Mouse (Mus musculus) regulatory T cell (primary cell): ENCODE data around the gene Scaf4.

ENCODE experiments used
- in situ Hi-C: fragments of 300-600 bp; cut with MboI, MseI; formaldehyde crosslinking; loops from one replicate; pipeline ENCODE4 v1.15.1; 2025; ENCODE audit warnings: high pct_unique_total_duplicates

Scaf4 gene

DNA sequence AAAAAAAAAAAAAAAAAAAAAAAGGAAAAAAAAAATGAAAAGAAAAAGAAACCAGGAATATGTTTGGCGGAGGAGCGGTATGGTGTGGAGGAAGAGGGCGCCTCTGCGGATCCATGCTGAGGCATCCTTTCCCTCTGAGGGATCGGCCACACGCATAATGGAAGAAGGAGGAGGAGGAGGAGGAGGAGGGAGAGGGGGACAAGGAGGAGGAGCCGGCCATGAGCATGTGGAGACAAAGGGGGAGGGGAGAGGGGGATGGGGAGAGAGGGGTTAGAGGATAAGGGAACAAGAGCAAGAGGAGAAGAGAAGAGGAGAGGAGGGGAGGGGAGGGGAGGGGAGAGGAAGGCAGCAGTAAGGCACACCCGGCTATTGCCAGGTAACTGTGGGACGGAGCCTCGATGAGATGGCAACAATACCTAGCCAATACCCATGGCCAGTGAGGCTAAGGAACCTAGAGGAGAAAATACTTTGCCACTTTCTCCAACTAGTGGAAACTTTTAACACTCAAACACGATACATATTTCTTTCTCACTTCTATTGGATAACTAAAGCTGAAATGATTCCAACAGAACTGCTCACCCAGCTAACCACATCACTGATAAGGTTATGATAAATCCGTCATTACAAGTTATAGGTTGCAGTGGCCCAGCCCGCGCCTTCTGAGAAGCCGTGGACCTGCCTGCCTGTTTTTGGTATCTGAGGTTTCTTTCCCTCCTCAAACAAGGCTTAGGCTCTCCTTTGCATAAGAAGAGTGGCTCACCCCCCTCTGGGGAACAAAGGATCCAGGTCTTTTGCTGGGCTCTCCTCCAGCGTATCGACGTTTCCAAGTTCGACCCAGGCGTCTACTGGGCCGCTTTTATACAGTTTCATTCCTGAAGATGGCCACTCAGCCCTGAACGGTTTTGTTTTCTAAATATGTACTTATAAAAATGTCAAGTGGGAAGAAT is 13.4 kb upstream of the Scaf4 start:
- in situ Hi-C loops = no loop called here

- in situ Hi-C loops = no loop called here
Measured at GRCm38 (mm10) chr16:90291675-90292074, 7.4 kb upstream of the Scaf4 start.

- in situ Hi-C loops = no loop called here
Measured at GRCm38 (mm10) chr16:90290962-90291361, 6.7 kb upstream of the Scaf4 start.

- in situ Hi-C loops = loop anchor here (5.0 kb wide), 1 partner anchor 647 kb away; no protein-coding TSS in a partner anchor
Measured at GRCm38 (mm10) chr16:90284916-90285315, 613 bp upstream of the Scaf4 start.

DNA sequence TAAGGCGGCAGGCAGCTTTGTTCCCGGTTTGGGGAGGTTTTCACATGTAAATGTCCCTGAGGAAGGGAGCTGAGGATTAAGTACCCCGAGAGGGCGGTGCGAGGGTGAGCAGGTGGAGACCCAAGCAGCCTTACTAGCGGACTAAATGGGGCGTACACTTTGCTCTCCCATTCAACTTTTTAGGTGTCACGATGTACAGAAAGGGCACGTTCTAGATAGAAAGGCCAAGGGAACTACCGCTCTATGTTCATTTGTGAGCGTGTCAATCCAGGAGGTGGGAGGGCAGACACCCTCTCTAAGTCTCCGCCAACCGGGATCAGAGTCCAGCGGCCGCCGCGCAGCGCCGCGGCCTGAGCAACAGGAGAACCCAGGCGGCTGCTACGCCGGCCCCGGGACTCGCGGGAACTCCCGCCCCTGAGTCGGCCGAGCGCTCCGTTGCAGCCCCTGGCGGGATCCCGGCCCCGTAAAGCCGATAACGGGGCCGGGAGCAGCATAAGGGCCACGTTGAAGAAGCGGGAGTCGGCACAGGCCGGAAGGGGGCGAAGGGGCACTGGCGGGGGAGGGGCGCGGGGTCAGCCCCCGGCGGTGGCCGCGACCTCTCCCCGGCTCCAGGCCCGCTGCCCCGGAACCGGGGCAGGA is 918 bp downstream of the Scaf4 start:
- in situ Hi-C loops = no loop called here

GRCm38 (mm10) chr16:90282620-90283265 is 1.6 kb downstream of the Scaf4 start:
- in situ Hi-C loops = no loop called here

DNA sequence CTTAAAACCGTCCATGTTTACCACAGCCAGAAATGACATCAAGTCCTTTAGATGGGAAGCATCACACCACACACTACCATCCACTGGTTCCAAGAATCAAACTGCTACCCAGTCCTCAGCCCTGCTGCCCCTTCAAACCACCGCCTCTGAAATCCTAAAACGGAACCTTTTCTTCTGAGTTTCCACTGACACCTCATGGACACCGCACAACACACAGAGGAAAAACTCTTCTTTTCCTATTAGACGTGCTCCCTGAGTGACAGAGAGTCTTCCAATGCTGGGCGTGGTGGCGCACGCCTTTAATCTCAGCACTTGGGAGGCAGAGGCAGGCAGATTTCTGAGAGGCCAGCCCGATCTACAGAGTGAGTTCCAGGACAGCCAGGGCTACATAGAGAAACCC is 2.9 kb downstream of the Scaf4 start:
- in situ Hi-C loops = no loop called here

DNA sequence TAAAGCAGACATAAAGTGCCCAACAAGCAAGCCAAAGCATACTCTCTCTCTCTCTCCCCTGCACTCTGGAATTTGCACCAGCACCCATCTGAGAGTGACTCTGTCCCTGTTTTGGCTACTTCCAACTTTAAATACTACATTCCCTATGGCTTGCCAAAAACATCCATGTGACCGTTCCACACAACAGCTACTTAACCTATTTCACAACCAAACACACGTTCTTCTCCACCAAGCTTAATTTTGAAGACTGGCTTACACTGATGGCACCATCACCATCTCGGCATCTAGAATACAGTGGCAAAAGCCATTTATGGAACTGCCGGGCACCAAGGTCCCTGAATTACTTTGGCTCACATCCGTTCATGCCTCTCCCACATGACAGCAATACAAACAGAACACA is 3.3 kb downstream of the Scaf4 start:
- in situ Hi-C loops = no loop called here

DNA sequence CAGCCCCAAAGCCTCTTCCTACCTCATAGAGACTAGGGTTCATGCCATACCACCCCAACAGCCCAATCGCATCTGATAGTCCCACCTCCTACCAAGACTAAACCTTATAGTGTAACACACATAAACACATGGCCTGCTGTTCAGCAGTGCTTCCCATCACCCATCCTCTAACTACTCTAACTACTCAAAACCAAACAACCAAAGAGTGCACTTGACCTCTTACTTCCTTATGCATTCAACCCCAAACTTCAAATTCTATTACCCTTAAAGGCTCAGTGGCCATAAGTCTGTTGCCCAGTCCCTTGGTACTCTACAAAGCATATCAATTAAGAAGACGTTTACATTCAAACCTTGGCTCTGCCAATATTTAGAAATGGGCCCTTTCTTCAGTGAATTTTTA is 3.8 kb downstream of the Scaf4 start:
- in situ Hi-C loops = no loop called here

DNA sequence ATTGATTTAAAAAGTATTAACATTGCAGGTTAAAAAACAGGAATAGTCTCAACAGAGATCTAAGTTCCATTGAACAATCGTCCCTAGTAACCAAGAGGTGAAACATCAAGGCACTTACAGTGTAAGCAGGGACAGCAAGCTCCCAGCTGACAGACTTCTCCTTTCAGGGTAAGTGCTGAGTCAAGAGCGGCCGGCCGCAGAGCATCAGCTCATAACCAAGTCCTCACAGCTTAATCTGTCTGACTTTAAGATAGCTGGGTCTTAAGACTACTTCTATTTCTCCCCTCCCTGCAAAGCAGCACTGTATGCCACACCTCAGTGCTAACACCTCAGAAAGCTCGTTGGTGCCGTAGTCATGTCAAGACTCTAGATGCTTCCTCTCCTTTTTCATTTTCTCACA is 5.2 kb downstream of the Scaf4 start:
- in situ Hi-C loops = no loop called here

GRCm38 (mm10) chr16:90275521-90275920 is 8.8 kb downstream of the Scaf4 start:
- in situ Hi-C loops = no loop called here

- in situ Hi-C loops = loop anchor here (5.0 kb wide), 1 partner anchor 34 kb away; no protein-coding TSS in a partner anchor
Measured at GRCm38 (mm10) chr16:90266581-90266980, 17.7 kb downstream of the Scaf4 start.

- in situ Hi-C loops = loop anchor here (5.0 kb wide), 1 partner anchor 33 kb away; no protein-coding TSS in a partner anchor
Measured at GRCm38 (mm10) chr16:90265106-90265505, 19.2 kb downstream of the Scaf4 start.

DNA sequence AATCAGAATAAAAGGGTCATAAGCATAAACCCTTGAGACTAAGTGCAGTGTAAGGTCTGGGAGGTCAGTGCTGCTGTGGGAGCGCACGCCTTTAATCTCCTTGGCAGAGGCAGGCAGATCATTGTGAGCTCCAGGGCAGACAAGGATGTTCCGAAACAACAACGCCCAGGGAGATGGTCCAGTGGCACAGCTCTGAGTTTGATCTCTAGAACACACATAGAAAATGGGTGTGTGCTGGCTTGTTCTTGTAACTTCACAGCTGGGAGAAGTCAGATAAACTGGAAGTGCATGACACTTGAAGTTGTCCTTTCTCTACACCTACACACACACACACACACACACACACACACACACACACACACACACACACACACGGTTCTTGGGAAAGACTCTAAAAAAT is 20.3 kb downstream of the Scaf4 start:
- in situ Hi-C loops = no loop called here

- in situ Hi-C loops = no loop called here
Measured at GRCm38 (mm10) chr16:90261791-90262190, 22.5 kb downstream of the Scaf4 start.

GRCm38 (mm10) chr16:90260097-90260496 is 24.2 kb downstream of the Scaf4 start:
- in situ Hi-C loops = no loop called here

DNA sequence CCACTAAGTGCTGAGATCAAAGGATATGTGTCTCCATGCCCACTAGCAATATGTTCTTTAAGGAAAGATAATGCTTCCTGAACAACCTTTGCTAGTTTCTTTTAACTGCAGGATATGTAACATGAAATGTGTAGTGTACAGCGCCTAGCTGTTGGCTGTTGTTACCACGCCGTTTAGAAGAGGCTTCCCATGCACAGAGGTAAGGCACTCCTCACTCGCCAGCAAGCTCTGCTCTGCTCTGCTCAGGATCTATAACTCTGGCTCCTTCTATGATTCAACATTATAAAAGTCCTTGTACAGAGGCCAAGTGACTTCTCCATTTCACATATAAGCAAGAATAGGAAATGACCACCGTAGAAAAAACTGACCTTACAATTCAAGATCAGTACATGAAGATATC is 24.7 kb downstream of the Scaf4 start:
- in situ Hi-C loops = loop anchor here (10.0 kb wide), 1 partner anchor 1405 kb away; no protein-coding TSS in a partner anchor

DNA sequence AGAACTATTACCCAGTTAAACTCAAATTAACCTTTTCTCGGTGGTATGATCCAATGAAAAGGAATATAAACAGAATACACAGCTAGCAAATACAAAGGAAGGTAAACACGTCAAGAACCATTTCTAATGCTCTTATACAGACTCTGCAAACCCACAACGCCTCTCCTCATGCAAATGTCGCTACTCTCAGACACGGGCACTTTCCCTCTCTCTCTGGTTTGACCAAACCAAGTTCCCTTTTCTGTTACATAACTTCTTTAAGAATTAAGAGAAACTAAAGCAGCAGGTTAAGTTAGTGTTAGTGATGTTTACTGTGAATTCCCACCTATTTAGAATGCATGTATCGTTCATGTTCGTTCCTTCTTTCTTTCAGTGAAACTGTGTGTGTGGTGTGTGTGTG is 25.4 kb downstream of the Scaf4 start:
- in situ Hi-C loops = loop anchor here (10.0 kb wide), 1 partner anchor 1406 kb away; no protein-coding TSS in a partner anchor

GRCm38 (mm10) chr16:90252521-90252920 is 31.8 kb downstream of the Scaf4 start:
- in situ Hi-C loops = loop anchor here (10.0 kb wide), 1 partner anchor 1412 kb away; no protein-coding TSS in a partner anchor

- in situ Hi-C loops = loop anchor here (10.0 kb wide), 1 partner anchor 1414 kb away; no protein-coding TSS in a partner anchor
Measured at GRCm38 (mm10) chr16:90251256-90251655, 33.0 kb downstream of the Scaf4 start.

DNA sequence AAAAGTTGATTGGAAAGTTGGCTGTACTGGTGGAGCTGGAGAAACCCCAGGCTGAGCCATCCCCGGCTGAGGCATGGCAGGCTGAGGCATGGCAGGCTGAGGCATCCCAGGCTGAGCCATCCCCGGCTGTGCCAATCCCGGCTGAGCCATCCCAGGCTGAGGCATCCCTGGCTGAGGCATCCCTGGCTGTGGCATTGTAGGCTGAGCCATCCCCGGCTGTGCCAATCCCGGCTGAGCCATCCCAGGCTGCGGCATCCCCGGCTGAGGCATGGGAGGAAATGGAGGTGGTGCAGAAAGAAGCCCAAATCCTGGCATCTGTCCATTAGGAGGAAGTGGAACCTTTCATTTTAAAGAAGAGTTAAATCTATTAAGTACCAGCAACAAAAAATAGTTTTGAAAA is 34.2 kb downstream of the Scaf4 start:
- in situ Hi-C loops = loop anchor here (10.0 kb wide), 1 partner anchor 1415 kb away; no protein-coding TSS in a partner anchor
